Mouse (Mus musculus): ENCODE measurements around the gene Zscan12. TPM values are rescaled to one million over a fixed set of nuclear protein-coding genes. Genes with fewer than 3 reads are reported as not detected.

The Zscan12 gene
- polyA plus RNA-seq, 1 experiment from 2014 or later: 16.7 TPM

Small RNA genes within 50 kb of the gene (microRNA-seq; reads per million reads assigned to microRNA genes)
- gene Mir6942: not detected

Other genes starting within 250 kb of the Zscan12 start
- not detected in 2 replicates for gene Olfr263, start 233.2 kb upstream of the Zscan12 start, polyA plus RNA-seq (2015; fragmentation: Nextera tagmentation; extraction: Ambion mirVana)
- gene Olfr1368, start 217.0 kb upstream of the Zscan12 start, polyA plus RNA-seq (2015; fragmentation: Nextera tagmentation; extraction: Ambion mirVana): not detected in 2 replicates
- gene Trim27, start 183.4 kb upstream of the Zscan12 start, polyA plus RNA-seq (2015; fragmentation: Nextera tagmentation; extraction: Ambion mirVana): 98.8 and 101 TPM in 2 replicates
- not detected in 2 replicates for gene Gpx5, start 70.1 kb upstream of the Zscan12 start, polyA plus RNA-seq (2015; fragmentation: Nextera tagmentation; extraction: Ambion mirVana)
- not detected in 2 replicates for gene Gpx6, start 50.7 kb upstream of the Zscan12 start, polyA plus RNA-seq (2015; fragmentation: Nextera tagmentation; extraction: Ambion mirVana)
- not detected in 2 replicates for gene Olfr1367, start 15.9 kb upstream of the Zscan12 start, polyA plus RNA-seq (2015; fragmentation: Nextera tagmentation; extraction: Ambion mirVana)
- gene Zkscan3, start 39.9 kb downstream of the Zscan12 start, polyA plus RNA-seq (2015; fragmentation: Nextera tagmentation; extraction: Ambion mirVana): 94.1 and 98.8 TPM in 2 replicates
- 2.8 and 3.5 TPM in 2 replicates for gene Pgbd1, start 78.2 kb downstream of the Zscan12 start, polyA plus RNA-seq (2015; fragmentation: Nextera tagmentation; extraction: Ambion mirVana)
- 19.3 and 20.8 TPM in 2 replicates for gene Zscan26, start 90.9 kb downstream of the Zscan12 start, polyA plus RNA-seq (2015; fragmentation: Nextera tagmentation; extraction: Ambion mirVana)
- gene Nkapl, start 105.7 kb downstream of the Zscan12 start, polyA plus RNA-seq (2015; fragmentation: Nextera tagmentation; extraction: Ambion mirVana): 3.4 and 3.5 TPM in 2 replicates
- 9.4 and 11.0 TPM in 2 replicates for gene Zkscan4, start 116.1 kb downstream of the Zscan12 start, polyA plus RNA-seq (2015; fragmentation: Nextera tagmentation; extraction: Ambion mirVana)
- not detected in 2 replicates for gene Gm10065, start 116.6 kb downstream of the Zscan12 start, polyA plus RNA-seq (2015; fragmentation: Nextera tagmentation; extraction: Ambion mirVana)
- gene AK157302, start 132.4 kb downstream of the Zscan12 start, polyA plus RNA-seq (2015; fragmentation: Nextera tagmentation; extraction: Ambion mirVana): 0.23 and 0.24 TPM in 2 replicates
- 4.5 and 8.2 TPM in 2 replicates for gene Gm11273, start 138.6 kb downstream of the Zscan12 start, polyA plus RNA-seq (2015; fragmentation: Nextera tagmentation; extraction: Ambion mirVana)
- gene Zkscan8, start 168.3 kb downstream of the Zscan12 start, polyA plus RNA-seq (2015; fragmentation: Nextera tagmentation; extraction: Ambion mirVana): 4.9 and 5.4 TPM in 2 replicates
- 0.14 and 0.28 TPM in 2 replicates for gene Olfr1366, start 180.0 kb downstream of the Zscan12 start, polyA plus RNA-seq (2015; fragmentation: Nextera tagmentation; extraction: Ambion mirVana)
- 0.06 TPM in 1 of 2 replicates, not detected in the other for gene Olfr1535, start 197.1 kb downstream of the Zscan12 start, polyA plus RNA-seq (2015; fragmentation: Nextera tagmentation; extraction: Ambion mirVana)
- gene Olfr1364, start 218.9 kb downstream of the Zscan12 start, polyA plus RNA-seq (2015; fragmentation: Nextera tagmentation; extraction: Ambion mirVana): not detected in 2 replicates

Data from forebrain, embryonic 15.5 days (tissue).